Mouse (Mus musculus) T-helper 1 cell (primary cell): ENCODE measurements around the gene Fam83g.

Source experiments
- in situ Hi-C: fragments of 300-600 bp; cut with MboI, MseI; formaldehyde crosslinking; loops from one replicate; pipeline ENCODE4 v1.15.1; 2025; ENCODE audit warnings: high pct_unique_total_duplicates

The Fam83g gene

DNA sequence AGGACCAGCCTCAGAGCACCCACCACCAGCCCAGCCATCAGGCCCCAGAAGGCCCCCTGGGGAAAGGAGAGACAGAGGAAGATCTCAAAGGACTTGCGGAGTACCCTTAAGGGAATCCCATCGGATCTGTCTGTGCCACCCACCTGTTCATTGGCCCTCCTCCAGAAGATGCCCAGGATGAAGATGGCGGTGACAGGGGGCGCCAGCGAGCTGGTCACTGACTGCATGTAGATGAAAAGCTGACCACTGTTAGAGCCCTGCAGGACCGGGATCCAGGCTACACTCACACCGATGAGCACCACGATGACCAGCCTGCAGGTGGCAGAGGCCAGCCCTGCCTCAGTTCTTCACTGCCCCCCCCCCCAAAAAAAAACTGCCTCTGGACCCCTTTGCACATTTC, 10.2 kb upstream of the Fam83g start:
- in situ Hi-C loops, result no loop called here

DNA sequence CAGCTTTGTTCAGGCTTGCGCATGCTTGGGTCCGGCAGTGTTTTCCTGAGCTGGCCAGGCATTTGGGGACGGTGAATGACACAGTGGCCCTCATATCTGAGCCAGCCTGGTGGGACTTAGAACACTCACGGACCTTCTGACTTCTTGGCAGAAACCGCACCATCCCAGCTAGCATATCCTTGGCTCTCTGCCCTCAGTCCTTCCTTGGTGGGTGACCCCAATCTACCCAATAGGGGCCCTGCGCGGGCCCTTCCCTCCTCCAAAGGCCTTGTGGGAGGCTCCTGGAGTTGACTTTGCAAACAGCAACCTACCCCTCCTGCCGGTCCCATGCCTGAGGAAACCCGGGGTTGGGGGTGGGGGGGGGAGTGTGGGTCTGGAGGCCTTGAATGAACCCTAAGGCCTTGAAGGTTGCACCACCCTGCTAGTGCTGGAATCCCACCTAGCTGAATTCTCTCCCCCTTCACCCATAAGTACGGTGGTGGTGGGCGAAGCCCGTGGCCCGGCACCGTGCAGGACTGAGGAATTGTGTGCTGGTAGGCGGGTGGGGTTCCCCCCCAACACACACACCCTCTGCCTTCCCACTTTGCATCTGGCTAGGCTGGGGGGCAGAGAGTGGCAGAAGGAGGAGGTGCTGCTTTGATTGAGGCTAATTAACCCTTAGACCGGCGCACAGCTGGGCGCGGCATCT, 9.6 kb upstream of the Fam83g start:
- in situ Hi-C loops, result no loop called here

GRCm38 (mm10) chr11:61674839-61675159, 9.1 kb upstream of the Fam83g start:
- in situ Hi-C loops, result no loop called here

DNA sequence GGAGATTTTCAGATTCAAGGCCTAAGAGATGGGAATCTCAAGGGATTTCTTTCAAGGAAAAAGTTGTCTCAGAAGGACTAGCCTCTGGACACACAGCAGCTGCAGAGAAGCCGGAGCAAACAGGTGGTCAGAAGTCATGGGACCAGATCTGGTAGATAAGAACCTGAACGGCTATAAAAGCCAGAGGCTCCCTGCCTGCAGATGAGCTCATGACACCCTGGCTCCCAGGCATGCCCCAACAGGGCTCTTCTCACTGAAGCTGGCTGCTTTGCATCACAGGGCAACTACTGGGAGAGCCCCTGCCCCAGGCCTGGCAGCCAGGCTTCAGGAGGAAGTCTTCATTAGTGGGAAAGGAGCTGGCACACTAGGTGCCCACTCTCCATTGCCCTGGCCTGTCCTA, 8.6 kb upstream of the Fam83g start:
- in situ Hi-C loops, result no loop called here

DNA sequence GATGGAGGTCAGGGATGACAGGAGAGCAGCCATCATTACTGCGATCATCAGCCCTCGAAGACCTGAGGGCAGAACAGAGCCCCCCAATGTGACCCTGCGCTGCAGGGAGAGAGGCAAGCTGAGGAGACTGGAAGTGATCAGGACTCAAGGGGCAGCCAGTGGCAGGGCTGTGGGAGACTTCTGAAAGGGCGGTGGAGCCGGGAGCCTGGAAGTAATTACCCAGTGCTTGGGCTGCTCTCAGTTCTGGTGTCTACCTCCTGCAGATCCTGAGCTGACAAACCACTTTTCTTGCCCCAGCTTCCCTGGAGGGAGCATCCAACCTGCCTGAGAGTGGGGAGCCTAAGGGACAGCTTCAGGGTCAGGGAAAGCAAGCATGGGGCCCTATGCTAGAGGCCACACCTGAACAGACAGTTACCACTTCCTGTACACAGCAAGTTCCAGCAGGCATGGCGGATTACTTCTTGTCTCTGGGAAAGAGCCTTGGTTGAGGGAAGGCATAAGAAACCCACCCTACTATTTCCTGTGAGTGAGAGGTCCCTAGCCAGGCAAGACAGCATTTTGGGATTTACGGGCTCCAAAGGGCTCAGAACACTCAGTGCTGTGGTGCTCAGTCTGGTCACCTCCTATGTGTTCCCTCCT, 7.6 kb upstream of the Fam83g start:
- in situ Hi-C loops, result no loop called here

DNA sequence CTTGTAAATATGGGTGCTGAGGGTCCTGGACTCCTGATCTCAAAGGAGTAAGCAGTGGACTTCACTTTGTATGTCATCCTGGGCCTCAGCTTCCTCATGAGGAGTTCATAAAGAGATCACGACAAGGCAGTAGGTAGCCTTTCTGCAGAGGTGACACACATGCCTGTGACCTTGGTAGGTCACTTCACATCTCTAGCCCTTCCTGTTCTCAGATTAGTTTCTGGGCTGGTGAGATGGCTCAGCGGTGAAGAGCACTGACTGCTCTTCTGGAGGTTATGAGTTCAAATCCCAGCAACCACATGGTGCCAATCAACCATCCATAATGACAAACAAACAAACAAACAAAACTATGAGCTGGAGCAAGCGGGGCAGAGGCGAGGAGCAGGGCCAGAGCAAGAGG, 6.2 kb upstream of the Fam83g start:
- in situ Hi-C loops, result no loop called here

GRCm38 (mm10) chr11:61679091-61679866, 4.6 kb upstream of the Fam83g start:
- in situ Hi-C loops, result no loop called here

DNA sequence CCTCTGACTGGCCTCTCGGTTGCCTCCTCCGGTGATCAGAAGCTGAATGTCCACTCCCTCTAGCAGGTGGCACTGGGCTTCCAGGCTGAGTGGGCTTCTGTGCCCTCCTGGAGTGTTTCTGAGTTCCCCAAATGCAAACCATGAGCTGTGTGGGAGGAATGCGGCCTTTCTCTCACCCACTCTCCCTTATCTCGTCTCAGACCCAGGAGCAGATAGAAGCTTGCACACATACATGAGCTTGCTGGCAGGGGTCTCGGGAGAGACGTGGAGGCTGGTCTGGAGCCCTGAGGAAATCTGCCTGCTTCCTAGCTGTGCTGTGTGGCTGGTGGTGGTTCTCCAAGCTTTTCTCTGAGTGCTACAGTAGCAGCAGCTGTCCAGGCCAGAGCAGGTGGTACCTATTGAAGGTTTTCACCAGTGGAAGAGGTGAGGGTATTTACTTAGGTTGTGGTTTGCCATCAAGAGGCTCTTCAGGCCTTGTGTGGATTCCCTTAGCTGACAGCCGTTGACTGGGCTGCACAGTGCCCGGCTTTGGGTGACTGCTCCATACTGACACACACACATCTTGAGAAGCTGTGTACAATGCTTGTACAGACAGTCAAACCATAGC, 1.3 kb downstream of the Fam83g start:
- in situ Hi-C loops, result no loop called here

DNA sequence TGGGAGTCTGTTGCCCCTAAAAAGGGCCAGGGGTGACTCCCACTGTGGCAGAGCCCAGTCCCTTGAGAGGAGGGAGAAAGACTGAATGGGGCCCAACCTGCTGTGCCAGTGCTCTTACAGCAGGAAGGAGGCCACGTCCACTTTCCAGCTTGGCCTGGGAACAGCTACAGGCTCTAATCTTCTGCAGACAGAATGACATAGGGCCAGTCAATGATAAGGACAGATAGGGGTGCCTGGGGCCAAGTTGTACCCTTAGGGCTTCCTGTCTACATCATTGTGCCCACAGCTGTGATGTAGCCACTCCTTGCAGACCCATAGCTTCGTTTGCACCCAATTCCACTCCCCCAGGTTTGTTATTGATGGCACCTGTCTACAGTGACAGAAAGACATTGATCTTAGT, 2.2 kb downstream of the Fam83g start:
- in situ Hi-C loops, result no loop called here

GRCm38 (mm10) chr11:61686906-61687453, 3.1 kb downstream of the Fam83g start:
- in situ Hi-C loops, result no loop called here

GRCm38 (mm10) chr11:61687595-61687994, 3.7 kb downstream of the Fam83g start:
- in situ Hi-C loops, result no loop called here

DNA sequence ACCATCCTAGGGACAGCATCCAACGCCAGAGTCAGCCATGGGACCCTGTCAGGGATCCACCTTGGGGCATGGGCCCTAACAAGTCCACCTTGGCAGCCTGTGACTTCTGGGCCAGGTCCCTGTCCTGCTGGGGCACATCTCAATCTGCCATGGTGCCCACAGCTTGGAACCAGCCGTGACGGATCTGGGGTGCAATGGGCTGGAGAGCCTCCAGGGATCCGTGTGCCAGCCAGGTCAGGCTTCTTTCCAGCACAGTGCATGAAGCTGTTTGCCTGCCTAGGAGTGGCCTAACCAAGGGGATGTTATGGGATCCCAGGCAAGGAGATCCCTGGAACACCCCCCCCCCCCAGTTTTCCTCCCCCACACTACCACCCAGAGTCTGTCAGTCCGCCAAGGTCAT, 9.1 kb downstream of the Fam83g start:
- in situ Hi-C loops, result no loop called here

- in situ Hi-C loops, result no loop called here
Measured at GRCm38 (mm10) chr11:61698852-61699251, 15.0 kb downstream of the Fam83g start.

DNA sequence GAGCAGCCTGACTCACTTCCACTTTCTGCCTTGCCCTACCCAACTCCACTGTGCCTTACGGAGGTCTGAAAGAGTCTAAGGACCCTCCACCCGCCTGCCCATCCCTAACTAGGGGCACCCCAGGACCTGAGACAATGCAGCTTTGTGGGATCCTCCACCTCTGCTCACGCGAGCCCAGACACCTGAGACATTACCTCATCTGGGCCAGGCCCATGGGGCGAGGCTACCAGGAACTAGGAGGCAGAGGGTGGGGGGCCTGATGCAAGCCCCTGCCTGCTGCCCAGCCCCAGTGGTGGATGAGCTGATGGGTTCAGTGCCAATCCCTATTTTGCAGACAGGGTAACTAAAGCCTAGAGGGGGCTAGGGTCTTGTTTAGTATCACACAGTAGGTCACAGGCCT, 15.6 kb downstream of the Fam83g start:
- in situ Hi-C loops, result no loop called here

DNA sequence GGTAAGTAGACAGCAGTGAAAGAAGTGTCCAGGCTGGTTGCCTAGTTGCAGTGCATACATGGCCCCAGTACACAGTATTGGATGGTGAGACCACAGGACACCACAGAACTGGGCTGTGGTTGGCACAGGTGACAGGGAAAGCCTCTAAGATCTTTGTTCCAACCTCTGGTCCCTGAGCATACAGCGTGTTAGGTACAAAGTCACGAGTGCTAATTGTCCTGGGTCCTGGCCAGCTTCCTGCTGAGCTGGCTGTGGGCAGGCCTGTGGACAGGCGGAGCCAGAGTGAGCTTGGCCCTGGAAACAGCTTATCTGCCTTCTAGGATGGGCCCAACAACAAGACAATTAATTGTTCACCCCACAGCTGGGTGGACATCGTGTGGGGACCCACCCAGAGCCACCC, 16.0 kb downstream of the Fam83g start:
- in situ Hi-C loops, result loop anchor here (5.0 kb wide), 1 partner anchor 33 kb away; no protein-coding TSS in a partner anchor

DNA sequence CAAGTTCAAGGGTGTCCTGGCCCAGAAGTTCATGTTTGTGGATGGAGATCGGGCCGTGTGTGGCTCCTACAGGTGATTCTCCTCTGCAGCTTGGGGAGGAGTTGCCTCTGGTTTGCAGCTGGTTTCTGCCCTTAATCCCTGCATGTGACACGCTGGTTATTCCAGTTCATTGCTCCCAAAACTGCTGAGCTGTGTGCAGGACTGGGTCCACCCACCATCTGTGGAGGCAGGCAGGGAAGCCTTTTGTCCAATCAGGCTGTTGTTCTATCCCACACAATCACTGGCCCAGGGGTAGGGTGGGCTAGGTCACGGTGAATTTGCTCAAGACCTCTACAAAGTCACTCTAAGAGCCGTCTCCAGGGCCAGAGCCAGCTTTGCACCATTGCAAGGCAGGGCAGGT, 17.8 kb downstream of the Fam83g start:
- in situ Hi-C loops, result loop anchor here (5.0 kb wide), 1 partner anchor 34 kb away; no protein-coding TSS in a partner anchor

DNA sequence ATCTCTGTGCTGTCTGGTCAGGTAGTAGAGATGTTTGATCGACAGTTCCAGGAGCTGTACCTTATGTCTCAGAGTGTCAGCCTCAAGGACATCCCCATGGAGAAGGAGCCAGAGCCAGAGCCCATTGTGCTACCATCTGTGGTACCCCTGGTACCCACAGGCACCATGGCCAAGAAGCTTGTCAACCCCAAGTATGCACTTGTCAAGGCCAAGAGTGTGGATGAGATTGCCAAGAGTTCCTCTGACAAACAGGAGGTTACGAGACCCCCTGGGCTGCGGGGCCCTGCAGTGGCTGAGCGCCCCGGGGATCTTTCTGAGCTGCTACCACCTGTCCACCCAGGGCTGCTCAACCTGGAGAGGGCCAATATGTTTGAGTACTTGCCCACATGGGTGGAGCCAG, 18.6 kb downstream of the Fam83g start:
- in situ Hi-C loops, result loop anchor here (5.0 kb wide), 1 partner anchor 35 kb away; no protein-coding TSS in a partner anchor

GRCm38 (mm10) chr11:61705581-61705980, 21.7 kb downstream of the Fam83g start:
- in situ Hi-C loops, result no loop called here

- in situ Hi-C loops, result no loop called here
Measured at GRCm38 (mm10) chr11:61706232-61706631, 22.3 kb downstream of the Fam83g start.

GRCm38 (mm10) chr11:61708928-61709327, 25.0 kb downstream of the Fam83g start:
- in situ Hi-C loops, result no loop called here

- in situ Hi-C loops, result no loop called here
Measured at GRCm38 (mm10) chr11:61713157-61713855, 29.4 kb downstream of the Fam83g start.
